Mouse (Mus musculus): ENCODE measurements at regions not wholly inside any gene's neighbourhood (a gene's known extent, or its start where the extent isn't known, plus 50 kb on each side); places are given as distances from the start of the nearest gene placed in this dataset.

GRCm38 (mm10) chr15:17715584-17715983 is 987.0 kb downstream of the Cdh9 start:
- no peak for DNase-seq

GRCm38 (mm10) chr15:17730651-17731050 is 1002.1 kb downstream of the Cdh9 start:
- no peak for DNase-seq

GRCm38 (mm10) chr15:17770225-17770677 is 1041.7 kb downstream of the Cdh9 start:
- DNase-seq: no peak

- DNase-seq: no peak
Measured at GRCm38 (mm10) chr15:17779788-17780187, 1039.0 kb upstream of the Cdh10 start.

GRCm38 (mm10) chr15:17783368-17783767 is 1035.4 kb upstream of the Cdh10 start:
- DNase-seq: no peak

GRCm38 (mm10) chr15:17797516-17797915 is 1021.2 kb upstream of the Cdh10 start:
- no peak for DNase-seq

- DNase-seq: peak; percentile 8
Measured at GRCm38 (mm10) chr15:17801424-17801823, 1017.3 kb upstream of the Cdh10 start.

GRCm38 (mm10) chr15:17803107-17803506 is 1015.6 kb upstream of the Cdh10 start:
- DNase-seq: peak; percentile 11

- no peak for DNase-seq
Measured at GRCm38 (mm10) chr15:17830376-17830775, 988.4 kb upstream of the Cdh10 start.

GRCm38 (mm10) chr15:17831987-17832386 is 986.8 kb upstream of the Cdh10 start:
- no peak for DNase-seq

GRCm38 (mm10) chr15:17880168-17880567 is 938.6 kb upstream of the Cdh10 start:
- DNase-seq: no peak

GRCm38 (mm10) chr15:17889309-17889708 is 929.4 kb upstream of the Cdh10 start:
- peak; percentile 70 for DNase-seq

GRCm38 (mm10) chr15:17900026-17900425 is 918.7 kb upstream of the Cdh10 start:
- no peak for DNase-seq

- DNase-seq: no peak
Measured at GRCm38 (mm10) chr15:17912241-17912640, 906.5 kb upstream of the Cdh10 start.

GRCm38 (mm10) chr15:17932573-17932972 is 886.2 kb upstream of the Cdh10 start:
- no peak for DNase-seq

GRCm38 (mm10) chr15:17933875-17934274 is 884.9 kb upstream of the Cdh10 start:
- no peak for DNase-seq

GRCm38 (mm10) chr15:17935473-17935872 is 883.3 kb upstream of the Cdh10 start:
- no peak for DNase-seq

GRCm38 (mm10) chr15:17962778-17963177 is 856.0 kb upstream of the Cdh10 start:
- DNase-seq: no peak

GRCm38 (mm10) chr15:17963240-17964209 is 855.2 kb upstream of the Cdh10 start:
- DNase-seq: no peak

- DNase-seq: no peak
Measured at GRCm38 (mm10) chr15:17987763-17988162, 831.0 kb upstream of the Cdh10 start.

GRCm38 (mm10) chr15:18032626-18033025 is 786.1 kb upstream of the Cdh10 start:
- peak; percentile 6 for DNase-seq

- no peak for DNase-seq
Measured at GRCm38 (mm10) chr15:18052219-18053030, 766.3 kb upstream of the Cdh10 start.

GRCm38 (mm10) chr15:18065515-18065914 is 753.2 kb upstream of the Cdh10 start:
- peak; percentile 5 for DNase-seq

- DNase-seq: no peak
Measured at GRCm38 (mm10) chr15:18079644-18080043, 739.1 kb upstream of the Cdh10 start.

All from right cerebral cortex, adult 18-20 months (tissue).